Mouse (Mus musculus): ENCODE measurements around the gene Sf3b4.
"Not testable (repeated sequence)": the region's sequence is repeated elsewhere in the genome, so short reads cannot be mapped to it uniquely, and the experiment has no call there.

Gene Sf3b4

GRCm38 (mm10) chr3:96174042-96174441 lies 1.9 kb downstream of the Sf3b4 start:
- DNase-seq = not testable (repeated sequence)

GRCm38 (mm10) chr3:96175251-96175650 lies 3.1 kb downstream of the Sf3b4 start:
- DNase-seq = no peak

- DNase-seq = no peak
Observed at GRCm38 (mm10) chr3:96178427-96178826, 6.3 kb downstream of the Sf3b4 start.

- DNase-seq = no peak
Observed at GRCm38 (mm10) chr3:96178902-96179301, 6.8 kb downstream of the Sf3b4 start.

GRCm38 (mm10) chr3:96179531-96179930 lies 7.4 kb downstream of the Sf3b4 start:
- DNase-seq = no peak

- peak; percentile 35 to 52 for DNase-seq
Observed at GRCm38 (mm10) chr3:96180727-96181477, 8.8 kb downstream of the Sf3b4 start, which contains the start of gene Sv2a. TSS of gene Sv2a (plus strand) at chr3:96181151.

- no peak for DNase-seq
Observed at GRCm38 (mm10) chr3:96181510-96182381, 9.6 kb downstream of the Sf3b4 start.

- no peak for DNase-seq
Observed at GRCm38 (mm10) chr3:96182382-96182776, 10.2 kb downstream of the Sf3b4 start.

GRCm38 (mm10) chr3:96192977-96193376 lies 20.8 kb downstream of the Sf3b4 start:
- DNase-seq = no peak

GRCm38 (mm10) chr3:96194966-96195365 lies 22.8 kb downstream of the Sf3b4 start:
- no peak for DNase-seq

- DNase-seq = no peak
Observed at GRCm38 (mm10) chr3:96195616-96196313, 23.6 kb downstream of the Sf3b4 start.

- DNase-seq = no peak
Observed at GRCm38 (mm10) chr3:96196437-96197128, 24.5 kb downstream of the Sf3b4 start.

GRCm38 (mm10) chr3:96197129-96197749 lies 25.1 kb downstream of the Sf3b4 start:
- DNase-seq = peak; percentile 79 to 80

GRCm38 (mm10) chr3:96198181-96198580 lies 26.0 kb downstream of the Sf3b4 start:
- no peak for DNase-seq

GRCm38 (mm10) chr3:96198601-96199251 lies 26.6 kb downstream of the Sf3b4 start:
- not testable (repeated sequence) for DNase-seq

- DNase-seq = no peak
Observed at GRCm38 (mm10) chr3:96199731-96200130, 27.6 kb downstream of the Sf3b4 start.

GRCm38 (mm10) chr3:96207819-96208218 lies 35.7 kb downstream of the Sf3b4 start:
- DNase-seq = no peak

- DNase-seq = no peak
Observed at GRCm38 (mm10) chr3:96209242-96209641, 37.1 kb downstream of the Sf3b4 start.

- DNase-seq = peak; percentile 19 to 42
Observed at GRCm38 (mm10) chr3:96219191-96219641, 47.1 kb downstream of the Sf3b4 start.

GRCm38 (mm10) chr3:96219661-96220130 lies 47.6 kb downstream of the Sf3b4 start, which contains the start of the genes Bola1 and Hist2h2ab:
TSS of gene Bola1 (minus strand) at chr3:96219709.
TSS of gene Hist2h2ab (plus strand) at chr3:96219865.
- DNase-seq = peak; percentile 73 to 77
